Mouse (Mus musculus) MEL (cell line): ENCODE data around the gene Bmf. TPM values are rescaled to one million over a fixed set of nuclear protein-coding genes. Genes with fewer than 3 reads are reported as not detected.

Experiments
- DNase-seq: peaks from one replicate; pipeline ENCODE4 v3.0.0; 2011; ENCODE audit warnings: low read depth, low spot score
- H3K27ac ChIP-seq: 2 replicates; pipeline ENCODE4 v1.5.1; 2012; ENCODE audit warnings: low read depth, mild to moderate bottlenecking, control low read depth, low read length, moderate library complexity; ENCODE audit not compliant: control insufficient read depth
- H3K27me3 ChIP-seq, 2 experiments: fragments of 150-350 bp in 1 of 2; sonication (generic) in 1 of 2; 2 replicates each; pipeline ENCODE4 v1.6.1; 2012; ENCODE audit warnings: low read length in 2 of 2, mild to moderate bottlenecking in 2 of 2, improper control_type of control experiment in 1 of 2, moderate library complexity in 1 of 2; ENCODE audit not compliant: insufficient read depth in 2 of 2, control insufficient read depth in 1 of 2
- H3K36me3 ChIP-seq, 2 experiments: 2 replicates each; pipeline ENCODE4 v1.6.1; 2012 to 2014; ENCODE audit warnings: low read length in 2 of 2, improper control_type of control experiment in 1 of 2, inconsistent platforms in 1 of 2, mild to moderate bottlenecking in 1 of 2; ENCODE audit not compliant: insufficient read depth in 2 of 2, control insufficient read depth in 1 of 2
- H3K4me1 ChIP-seq, 2 experiments: fragments of 150-350 bp in 1 of 2; sonication (generic) in 1 of 2; 2 replicates each; pipeline ENCODE4 v1.6.1; 2012; ENCODE audit warnings: low read length in 2 of 2, improper control_type of control experiment in 1 of 2, mild to moderate bottlenecking in 1 of 2; ENCODE audit not compliant: insufficient read depth in 2 of 2, control insufficient read depth in 1 of 2
- H3K4me3 ChIP-seq, 2 experiments: fragments of 150-350 bp in 1 of 2; sonication (generic) in 1 of 2; 2 replicates each; pipeline ENCODE4 v1.5.1; 2012; ENCODE audit warnings: low read depth in 2 of 2, low read length in 2 of 2, mild to moderate bottlenecking in 2 of 2, moderate library complexity in 2 of 2, control low read depth in 1 of 2, improper control_type of control experiment in 1 of 2; ENCODE audit not compliant: control insufficient read depth in 1 of 2, insufficient read depth in 1 of 2
- H3K79me2 ChIP-seq: 2 replicates; pipeline ENCODE4 v1.6.1; 2012; ENCODE audit warnings: mild to moderate bottlenecking, low read length, moderate library complexity; ENCODE audit not compliant: control insufficient read depth, poor library complexity, insufficient read depth
- H3K9ac ChIP-seq: 2 replicates; pipeline ENCODE4 v1.6.1; 2012; ENCODE audit warnings: low read depth, mild to moderate bottlenecking, control low read depth, low read length, moderate library complexity; ENCODE audit not compliant: control insufficient read depth, poor library complexity, severe bottlenecking
- H3K9me3 ChIP-seq: fragments of 150-350 bp; sonication (generic); replicated peaks from 2 replicates; pipeline ENCODE4 v1.6.1; 2012; ENCODE audit warnings: mild to moderate bottlenecking, low read length, improper control_type of control experiment, moderate library complexity; ENCODE audit not compliant: insufficient read depth
- BHLHE40 ChIP-seq: IDR thresholded peaks from 2 replicates; pipeline ENCODE4 v1.6.1; 2012; ENCODE audit warnings: low read depth, mild to moderate bottlenecking, inconsistent platforms, low read length, improper control_type of control experiment, borderline replicate concordance
- CHD1 ChIP-seq: IDR thresholded peaks from 2 replicates; pipeline ENCODE4 v1.6.1; 2012; ENCODE audit warnings: low read depth, mild to moderate bottlenecking, inconsistent platforms, low read length, improper control_type of control experiment
- CHD2 ChIP-seq: IDR thresholded peaks from 2 replicates; pipeline ENCODE4 v1.6.1; 2011; ENCODE audit warnings: low read length, improper control_type of control experiment
- CTCF ChIP-seq, 3 experiments: IDR thresholded peaks in 2 of 3; conservative IDR thresholded peaks in 1 of 3; 2 replicates each; pipeline ENCODE4 v1.5.1; 2011 to 2012; ENCODE audit warnings: low read length in 3 of 3, low read depth in 2 of 3, mild to moderate bottlenecking in 2 of 3, improper control_type of control experiment in 1 of 3, inconsistent platforms in 1 of 3, mixed read lengths in 1 of 3, moderate library complexity in 1 of 3; ENCODE audit not compliant: control insufficient read depth in 1 of 3, insufficient read depth in 1 of 3, poor library complexity in 1 of 3, severe bottlenecking in 1 of 3
- E2F4 ChIP-seq: IDR thresholded peaks from 2 replicates; pipeline ENCODE4 v1.6.1; 2011; ENCODE audit warnings: low read depth, low read length, improper control_type of control experiment, borderline replicate concordance
- ELF1 ChIP-seq: IDR thresholded peaks from 2 replicates; pipeline ENCODE4 v1.6.1; 2014; ENCODE audit warnings: low read depth, mild to moderate bottlenecking, inconsistent platforms, low read length, improper control_type of control experiment, moderate library complexity
- EP300 ChIP-seq, 2 experiments: IDR thresholded peaks; 2 replicates each; pipeline ENCODE4 v1.6.1; 2011; ENCODE audit warnings: improper control_type of control experiment in 2 of 2, low read length in 2 of 2, low read depth in 1 of 2, mild to moderate bottlenecking in 1 of 2
- GABPA ChIP-seq: IDR thresholded peaks from 2 replicates; pipeline ENCODE4 v1.6.1; 2012; ENCODE audit warnings: low read depth, mild to moderate bottlenecking, inconsistent platforms, low read length, improper control_type of control experiment, moderate library complexity
- HCFC1 ChIP-seq: IDR thresholded peaks from 2 replicates; pipeline ENCODE4 v1.6.1; 2012; ENCODE audit warnings: low read depth, mild to moderate bottlenecking, inconsistent platforms, low read length, improper control_type of control experiment, moderate library complexity
- KAT2A ChIP-seq: conservative IDR thresholded peaks from 2 replicates; pipeline ENCODE4 v1.6.1; 2012; ENCODE audit warnings: low read depth, low read length, improper control_type of control experiment, inconsistent platforms
- MAFK ChIP-seq: IDR thresholded peaks from 2 replicates; pipeline ENCODE4 v1.6.1; 2011; ENCODE audit warnings: low read depth, mild to moderate bottlenecking, low read length, improper control_type of control experiment, borderline replicate concordance
- MEF2A ChIP-seq: IDR thresholded peaks from 2 replicates; pipeline ENCODE4 v1.6.1; 2014; ENCODE audit warnings: low read depth, mild to moderate bottlenecking, inconsistent platforms, low read length, improper control_type of control experiment; ENCODE audit not compliant: poor library complexity, insufficient replicate concordance, severe bottlenecking; ENCODE audit errors: extremely low read depth
- MXI1 ChIP-seq: IDR thresholded peaks from 2 replicates; pipeline ENCODE4 v1.6.1; 2011; ENCODE audit warnings: mild to moderate bottlenecking, low read depth, low read length, improper control_type of control experiment
- NRF1 ChIP-seq: IDR thresholded peaks from 2 replicates; pipeline ENCODE4 v1.6.1; 2014; ENCODE audit warnings: low read depth, mild to moderate bottlenecking, inconsistent platforms, low read length, improper control_type of control experiment, moderate library complexity; ENCODE audit not compliant: poor library complexity, insufficient read depth, severe bottlenecking
- POLR2A ChIP-seq, 2 experiments: IDR thresholded peaks; 2 replicates each; pipeline ENCODE4 v1.6.1; 2011 to 2012; ENCODE audit warnings: low read length in 2 of 2, mild to moderate bottlenecking in 2 of 2, control low read depth in 1 of 2, improper control_type of control experiment in 1 of 2, low read depth in 1 of 2, moderate library complexity in 1 of 2; ENCODE audit not compliant: control insufficient read depth in 1 of 2, insufficient read depth in 1 of 2, poor library complexity in 1 of 2
- POLR2AphosphoS5 ChIP-seq: IDR thresholded peaks from 2 replicates; pipeline ENCODE4 v1.6.1; 2012; ENCODE audit warnings: low read depth, borderline replicate concordance, mild to moderate bottlenecking, inconsistent platforms, low read length, moderate library complexity, mixed read lengths
- RAD21 ChIP-seq: IDR thresholded peaks from 2 replicates; pipeline ENCODE4 v1.6.1; 2011; ENCODE audit warnings: mild to moderate bottlenecking, low read depth, low read length, improper control_type of control experiment
- RCOR1 ChIP-seq: IDR thresholded peaks from 2 replicates; pipeline ENCODE4 v1.6.1; 2012; ENCODE audit warnings: low read depth, mild to moderate bottlenecking, inconsistent platforms, low read length, improper control_type of control experiment
- SIN3A ChIP-seq: IDR thresholded peaks from 2 replicates; pipeline ENCODE4 v1.6.1; 2012; ENCODE audit warnings: low read length, improper control_type of control experiment, inconsistent platforms
- SMC3 ChIP-seq: IDR thresholded peaks from 2 replicates; pipeline ENCODE4 v1.6.1; 2011; ENCODE audit warnings: low read depth, low read length, improper control_type of control experiment
- TCF12 ChIP-seq: IDR thresholded peaks from 2 replicates; pipeline ENCODE4 v1.6.1; 2014; ENCODE audit warnings: low read depth, mild to moderate bottlenecking, inconsistent platforms, low read length, improper control_type of control experiment, moderate library complexity
- UBTF ChIP-seq: IDR thresholded peaks from 2 replicates; pipeline ENCODE4 v1.6.1; 2012; ENCODE audit warnings: low read depth, mild to moderate bottlenecking, inconsistent platforms, low read length, improper control_type of control experiment, moderate library complexity, borderline replicate concordance; ENCODE audit not compliant: insufficient read depth
- USF1 ChIP-seq: IDR thresholded peaks from 2 replicates; pipeline ENCODE4 v1.6.1; 2014; ENCODE audit warnings: low read depth, mild to moderate bottlenecking, inconsistent platforms, low read length, improper control_type of control experiment, moderate library complexity
- USF2 ChIP-seq, 2 experiments: IDR thresholded peaks; 2 replicates each; pipeline ENCODE4 v1.6.1; 2011 to 2012; ENCODE audit warnings: improper control_type of control experiment in 2 of 2, low read length in 2 of 2, borderline replicate concordance in 1 of 2, inconsistent platforms in 1 of 2, low read depth in 1 of 2, mild to moderate bottlenecking in 1 of 2; ENCODE audit not compliant: insufficient read depth in 1 of 2
- ZC3H11A ChIP-seq: IDR thresholded peaks from 2 replicates; pipeline ENCODE4 v1.6.1; 2012; ENCODE audit warnings: low read depth, mild to moderate bottlenecking, inconsistent platforms, low read length, improper control_type of control experiment
- ZNF384 ChIP-seq: IDR thresholded peaks from 2 replicates; pipeline ENCODE4 v1.6.1; 2012; ENCODE audit warnings: low read depth, mild to moderate bottlenecking, inconsistent platforms, low read length, improper control_type of control experiment
- polyA plus RNA-seq, 2 experiments: library from polyadenylated mRNA; stranded (reverse) in 1 of 2; unstranded in 1 of 2; fragments of >175 nt in 1 of 2; fragments of >200 nt in 1 of 2; gene quantifications; 2 replicates each; pipeline versions ENCODE4 v1.2.1 to v1.2.4; 2012; ENCODE audit warnings: low replicate concordance in 2 of 2, low read depth in 1 of 2; ENCODE audit not compliant: insufficient read length in 2 of 2, insufficient read depth in 1 of 2, missing spikeins in 1 of 2
- total RNA-seq: library from RNA; depleted of rRNA; stranded (reverse); fragments of 300-350 nt; gene quantifications from 2 replicates; pipeline ENCODE4 v1.2.3, GENCODE M21; 2012

Gene Bmf
- total and polyA plus RNA-seq, 3 experiments: 0.39 to 0.50 TPM; not detected in 1

DNA sequence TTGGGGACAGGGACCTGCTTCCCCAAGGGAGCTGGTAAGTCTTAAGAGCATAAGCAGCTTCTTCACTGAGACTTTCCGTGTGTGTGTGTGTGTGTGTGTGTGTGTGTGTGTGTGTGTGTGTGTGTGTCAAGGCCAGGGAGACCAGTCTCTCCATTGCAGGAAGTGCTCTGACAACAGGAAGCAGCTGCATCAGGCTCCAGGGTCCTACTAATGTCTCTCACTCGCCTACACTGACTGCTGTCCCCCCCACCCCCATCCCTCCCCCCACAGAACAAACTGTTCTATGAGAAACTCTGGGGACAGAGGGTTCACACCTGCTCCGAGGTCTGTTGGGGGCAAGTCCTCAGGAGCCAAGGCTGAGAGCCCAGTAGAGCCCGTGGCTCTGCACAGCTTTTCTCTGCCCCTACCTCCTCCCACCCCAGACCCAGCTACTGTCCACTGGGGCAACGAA, 58.2 kb downstream of the Bmf start:
- TF ChIP-seq RAD21: no peak
- no peak for TF ChIP-seq TCF12
- no peak for TF ChIP-seq E2F4
- no peak for TF ChIP-seq NRF1
- TF ChIP-seq KAT2A: no peak
- TF ChIP-seq HCFC1: no peak
- TF ChIP-seq ZNF384: no peak
- TF ChIP-seq CHD2: no peak
- no peak for TF ChIP-seq MAFK
- TF ChIP-seq MXI1: no peak
- TF ChIP-seq USF2 (IDR thresholded peaks at IDR 0.05; ENCODE audit: borderline replicate concordance in 1 of 2, insufficient read depth in 1 of 2, low read depth in 1 of 2, low read length in 2 of 2): no peak
- TF ChIP-seq POLR2A (IDR thresholded peaks at IDR 0.05; ENCODE audit: control insufficient read depth in 1 of 2, insufficient read depth in 1 of 2, low read depth in 1 of 2, low read length in 2 of 2, poor library complexity in 1 of 2): no peak
- TF ChIP-seq, all 39 proteins: peak for 0
- H3K79me2 ChIP-seq: no peaks in the 10 kb centered on the region
- no peak overlapping the region for H3K4me3 ChIP-seq
- peaks cover 0 to 13% of the 10 kb centered on the region in 2 experiments; a peak in 2 of 4 replicates for H3K4me1 ChIP-seq
- peaks cover 0 to 7% of the 10 kb centered on the region in 2 experiments; a peak in 1 of 4 replicates for H3K36me3 ChIP-seq
- no peak for DNase-seq
- no peaks in the 10 kb centered on the region for H3K9me3 ChIP-seq
- H3K27me3 ChIP-seq: peaks cover 0 to 6% of the 10 kb centered on the region in 2 experiments; a peak in 3 of 4 replicates
- H3K27ac ChIP-seq: no peak overlapping the region
- no peak overlapping the region for H3K9ac ChIP-seq

DNA sequence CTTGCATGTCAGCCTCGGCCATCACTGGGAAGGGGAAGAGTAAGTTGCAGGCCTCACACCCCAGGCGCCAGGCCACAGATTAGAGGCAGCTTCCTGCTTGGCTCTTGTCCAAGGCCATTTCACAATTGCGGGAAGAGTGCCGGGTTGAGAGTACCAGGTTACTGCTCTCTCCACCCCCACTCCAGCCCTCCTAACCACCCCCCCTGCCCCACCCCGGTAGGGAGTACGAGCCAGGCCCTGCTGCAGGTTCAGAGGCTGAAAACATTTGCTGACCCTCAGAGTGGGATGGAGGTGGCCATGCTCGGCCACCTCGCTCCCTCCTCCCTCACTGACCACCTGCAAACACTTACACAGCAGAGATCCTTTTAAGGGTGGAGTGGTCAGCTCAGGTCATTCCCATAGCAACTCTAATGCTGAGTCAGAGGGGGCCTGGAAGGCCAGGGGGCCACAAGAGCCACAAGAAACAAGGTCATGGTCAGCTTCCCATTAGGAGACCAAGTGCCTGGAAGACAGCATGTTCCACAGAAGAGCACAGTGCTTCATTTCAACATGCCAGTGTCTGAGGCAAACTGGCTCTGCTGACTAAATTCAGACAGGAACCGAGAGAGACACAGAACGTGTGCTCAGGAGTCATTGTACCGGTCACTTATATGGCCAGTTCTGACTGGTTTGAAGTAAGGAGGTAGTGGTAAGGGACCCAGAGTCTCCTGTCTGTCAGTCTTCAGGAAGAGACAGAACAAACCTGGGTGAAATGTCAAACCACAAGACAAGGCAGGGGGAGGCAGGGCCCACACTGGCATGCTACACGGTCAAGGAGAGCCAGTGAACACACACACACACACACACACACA, 59.0 kb downstream of the Bmf start:
- peak; percentile 65 for DNase-seq
- Histone ChIP-seq H3K9ac (no peak overlapping the region), H3K27me3 (peaks cover 0 to 3% of the 10 kb centered on the region in 2 experiments; a peak in 3 of 4 replicates), H3K27ac (no peak overlapping the region), H3K9me3 (no peaks in the 10 kb centered on the region), H3K36me3 (peaks cover 0 to 7% of the 10 kb centered on the region in 2 experiments; a peak in 1 of 4 replicates), H3K4me1 (peaks cover 0 to 13% of the 10 kb centered on the region in 2 experiments; a peak in 2 of 4 replicates), H3K79me2 (no peaks in the 10 kb centered on the region), H3K4me3 (no peak overlapping the region)
- TF ChIP-seq ZNF384: no peak
- TF ChIP-seq HCFC1: 0 out of 2 replicates have a peak, but pooled peaks have one; percentile 15
- no peak for TF ChIP-seq CHD1
- TF ChIP-seq MEF2A: no peak
- TF ChIP-seq ZC3H11A: no peak
- TF ChIP-seq SMC3: no peak
- no peak for TF ChIP-seq USF2 (IDR thresholded peaks at IDR 0.05; ENCODE audit: borderline replicate concordance in 1 of 2, insufficient read depth in 1 of 2, low read depth in 1 of 2, low read length in 2 of 2)
- TF ChIP-seq UBTF: no peak
- no peak for TF ChIP-seq POLR2A (IDR thresholded peaks at IDR 0.05; ENCODE audit: control insufficient read depth in 1 of 2, insufficient read depth in 1 of 2, low read depth in 1 of 2, low read length in 2 of 2, poor library complexity in 1 of 2)
- TF ChIP-seq SIN3A: no peak
- TF ChIP-seq CHD2: no peak
- TF ChIP-seq USF1: no peak
- no peak for TF ChIP-seq CTCF (IDR thresholded peaks at IDR 0.05 in 2 of 3, conservative IDR thresholded peaks at IDR 0.05 in 1 of 3; ENCODE audit: control insufficient read depth in 1 of 3, insufficient read depth in 1 of 3, low read depth in 2 of 3, low read length in 3 of 3, poor library complexity in 1 of 3, severe bottlenecking in 1 of 3)
- TF ChIP-seq GABPA: no peak
- TF ChIP-seq RCOR1: 0 out of 2 replicates have a peak, but pooled peaks have one; percentile 36
- no peak for TF ChIP-seq POLR2AphosphoS5
- no peak for TF ChIP-seq TCF12
- no peak for TF ChIP-seq BHLHE40
- TF ChIP-seq EP300 (IDR thresholded peaks at IDR 0.05; ENCODE audit: low read depth in 1 of 2, low read length in 2 of 2): peak; percentile 14 to 27; a peak in 1 of 4 replicates
- no peak for TF ChIP-seq E2F4
- 0 out of 2 replicates have a peak, but pooled peaks have one; percentile 11 for TF ChIP-seq ELF1
